Mouse (Mus musculus): ENCODE data around the gene Syn3.

- no peak for TF ChIP-seq POLR2A (IDR thresholded peaks at IDR 0.05; ENCODE audit: borderline replicate concordance, insufficient read depth, low read length)
- no peak for TF ChIP-seq CTCF (IDR thresholded peaks at IDR 0.05; ENCODE audit: borderline replicate concordance, insufficient read depth, low read depth, low read length)
Measured at GRCm38 (mm10) chr10:86129046-86129445, 369.6 kb downstream of the Syn3 start.
